Mouse (Mus musculus) cortical plate, adult 2 months (tissue): ENCODE measurements around the gene Ankib1.

Experiments
- CTCF ChIP-seq: fragments of 200-500 bp; IDR thresholded peaks from 2 replicates; pipeline ENCODE4 v1.5.1; 2011; ENCODE audit warnings: mild to moderate bottlenecking, control low read depth, low read length; ENCODE audit not compliant: insufficient read depth; ENCODE audit errors: extremely low read depth
- POLR2A ChIP-seq: fragments of 200-500 bp; IDR thresholded peaks from 2 replicates; pipeline ENCODE4 v1.6.1; 2011; ENCODE audit warnings: mild to moderate bottlenecking, low read length, control low read depth; ENCODE audit not compliant: insufficient read depth; ENCODE audit errors: extremely low read depth

GRCm38 (mm10) chr5:3648206-3648848 is 154.4 kb downstream of the Ankib1 start:
- no peak for TF ChIP-seq CTCF
- TF ChIP-seq POLR2A, result no peak
